Mouse (Mus musculus) spleen, adult 18-20 months (tissue): ENCODE measurements around the gene Nob1.

ENCODE experiments used
- DNase-seq, 2 experiments: peaks; one replicate each; pipeline ENCODE4 v3.0.0; 2022; ENCODE audit warnings: mixed read lengths in 2 of 2

Nob1 gene

DNA sequence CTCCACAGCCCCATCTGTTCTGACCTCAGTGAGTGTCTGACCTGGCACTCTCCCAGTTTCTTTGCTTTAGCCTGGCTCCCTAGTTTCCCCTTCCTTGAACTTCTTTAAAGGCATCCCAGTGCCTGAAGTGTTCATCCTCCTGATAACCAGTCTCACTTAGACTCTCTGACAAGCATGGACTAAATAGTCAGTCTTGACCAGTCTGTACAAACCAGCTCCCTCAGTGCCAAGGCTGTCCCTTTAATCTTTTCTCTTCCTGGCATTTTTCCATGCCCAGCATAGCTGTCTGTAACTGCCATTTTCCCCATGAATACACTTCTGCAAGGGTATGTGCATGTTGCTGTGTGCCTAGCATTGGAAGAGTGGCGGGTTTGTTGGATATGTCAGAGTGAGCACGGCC is 39.8 kb downstream of the Nob1 start:
- no peak for DNase-seq

DNA sequence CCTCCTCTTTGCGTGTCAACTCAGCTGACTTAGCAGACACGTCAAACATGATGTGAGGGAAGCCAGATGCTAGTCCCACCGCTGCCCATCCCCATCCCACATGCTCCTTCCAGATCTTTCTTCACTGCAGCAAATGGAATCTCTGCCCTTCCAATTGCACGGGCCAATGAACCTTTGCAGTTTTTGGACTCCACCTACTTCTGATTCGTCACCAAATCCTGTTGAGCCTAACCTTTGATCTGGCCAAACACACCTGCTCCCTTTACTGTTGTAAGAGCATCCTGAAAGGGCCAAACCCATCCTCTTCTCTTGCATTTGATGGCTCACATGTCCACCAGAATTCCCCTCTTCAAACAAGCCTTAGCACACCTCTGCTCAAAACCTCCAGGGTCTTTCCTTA is 40.2 kb downstream of the Nob1 start:
- DNase-seq: no peak

DNA sequence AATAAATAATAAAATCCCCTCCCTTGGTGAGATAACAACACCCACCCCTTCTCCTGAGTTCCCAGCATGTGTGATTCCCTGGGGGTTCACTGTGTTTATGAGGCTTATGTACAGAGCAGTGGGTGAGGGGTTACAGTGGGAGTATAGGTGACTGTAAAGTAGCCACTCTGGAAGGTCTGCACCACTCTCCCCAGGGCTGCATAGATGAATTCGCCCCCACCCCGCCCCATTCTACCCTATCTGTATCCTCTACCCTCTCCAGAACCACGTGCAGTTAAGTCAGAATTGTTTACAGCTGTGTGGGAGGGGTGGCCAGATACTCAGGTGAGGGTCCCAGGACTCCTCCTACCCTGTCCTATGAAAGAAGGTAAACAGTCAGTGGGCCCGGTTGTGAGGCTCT is 42.0 kb downstream of the Nob1 start:
- DNase-seq: no peak

DNA sequence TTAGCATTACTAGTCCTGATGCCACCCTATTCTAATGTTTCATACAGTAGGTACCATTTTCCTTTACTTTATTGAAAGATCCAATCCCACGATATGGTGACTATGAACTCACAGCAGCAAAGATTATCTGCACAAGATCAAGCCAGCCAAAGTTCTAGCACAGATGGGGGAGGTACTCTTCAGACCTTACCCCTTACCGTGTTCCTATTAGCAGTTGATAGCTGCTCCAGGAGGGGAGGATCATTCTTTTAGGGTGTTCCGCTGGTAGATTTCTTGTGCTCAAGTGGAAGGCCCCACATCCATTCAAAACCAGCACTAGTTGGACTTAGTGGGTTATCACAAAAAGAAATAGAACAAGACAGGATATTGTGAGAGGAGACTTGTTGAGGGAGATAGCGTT is 43.2 kb downstream of the Nob1 start:
- no peak for DNase-seq

DNA sequence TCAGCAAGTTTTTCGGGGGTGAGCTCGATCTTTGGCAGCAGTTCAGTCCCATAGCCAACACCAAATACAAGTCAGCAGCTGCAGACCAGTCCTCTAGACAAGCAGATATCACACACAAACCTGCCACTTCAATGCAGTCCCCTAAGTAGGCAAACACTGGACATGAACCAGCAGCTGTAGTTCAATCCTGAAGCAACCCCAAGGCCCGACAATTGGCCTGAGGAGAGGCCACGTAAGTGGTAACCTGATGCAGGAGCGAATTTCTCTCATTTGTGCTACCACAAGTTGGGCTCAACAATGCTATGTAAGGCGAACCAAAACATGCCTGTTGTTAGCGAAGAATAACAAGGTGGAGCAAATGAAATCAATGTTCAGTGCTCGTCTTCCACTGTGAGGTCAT is 44.1 kb downstream of the Nob1 start:
- DNase-seq: no peak

DNA sequence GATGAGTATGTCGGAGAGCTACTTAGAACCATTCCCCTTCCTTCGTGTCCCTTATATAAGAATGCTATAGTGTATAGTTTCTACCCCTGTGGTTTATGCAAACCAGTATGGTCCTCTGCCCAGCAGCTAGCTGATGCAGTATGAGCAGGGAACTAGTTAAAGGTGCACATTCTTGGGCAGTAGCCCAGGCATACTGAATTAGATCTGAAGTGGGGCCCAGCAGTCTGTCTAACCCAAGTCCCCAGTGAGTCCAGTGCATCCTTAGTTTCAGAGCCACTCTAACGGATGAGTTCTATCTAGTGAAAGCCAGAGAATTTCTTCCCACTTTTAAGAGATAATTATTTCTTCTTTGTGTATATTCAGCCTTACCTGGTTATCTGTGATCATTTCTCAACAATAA is 47.5 kb downstream of the Nob1 start:
- DNase-seq: no peak

DNA sequence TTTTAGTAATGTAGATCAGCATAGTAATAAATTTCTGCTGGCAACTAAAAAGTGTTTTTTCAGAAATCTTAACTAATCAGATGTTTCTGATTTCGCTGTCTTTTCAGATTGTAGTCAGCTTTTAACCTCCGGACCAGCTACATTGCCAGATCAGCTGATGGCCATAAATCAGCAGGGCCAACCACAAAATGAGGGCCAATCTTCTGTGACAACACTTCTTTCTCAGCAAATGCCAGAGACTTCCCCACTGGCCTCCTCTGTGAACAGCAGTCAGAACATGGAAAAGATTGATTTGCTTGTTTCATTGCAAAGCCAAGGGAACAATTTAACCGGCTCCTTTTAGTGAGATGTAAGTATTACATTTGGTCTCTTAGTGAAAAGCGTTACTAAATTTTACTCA is 54.5 kb downstream of the Nob1 start:
- DNase-seq: no peak
